ENCODE assay signal across 8 mouse cellular contexts in genomic region chr1:186116701-186117488, GRCm38 (mm10). TPM values are rescaled to one million over a fixed set of nuclear protein-coding genes. Genes with fewer than 3 reads are reported as not detected.
DNase-seq lines count a peak whose midpoint lies in the region; ATAC-seq and TF ChIP-seq lines count a peak whose summit lies in the region.

TSS of gene Lyplal1 (minus strand) at chr1:186117310.

- DNase-seq in adrenal gland, postnatal 4 days (ENCODE audit: low spot score in 2 of 2): peak; percentile 85 to 87
- peak; percentile 96 for DNase-seq in embryonic facial prominence, embryonic 11.5 days (ENCODE audit: low spot score)
- peak; percentile 95 to 96 for DNase-seq in heart, adult 18-20 months
- peak; percentile 98 for DNase-seq in kidney, adult 2 months
- peak; percentile 96 for DNase-seq in limb, embryonic 11.5 days (ENCODE audit: low spot score)
- peak; percentile 17 for DNase-seq in spleen, adult 12 weeks (ENCODE audit: low spot score)

- H3K4me3 ChIP-seq in embryonic facial prominence, embryonic 11.5 days (ENCODE audit: low read depth, low read length): peak within 1 kb of the TSS; percentile 63
- peak within 1 kb of the TSS; percentile 67 for H3K4me3 ChIP-seq in kidney, adult 2 months (ENCODE audit: insufficient read depth, low read depth, low read length)
- peak within 1 kb of the TSS; percentile 76 for H3K4me3 ChIP-seq in limb, embryonic 11.5 days (ENCODE audit: low read depth, low read length)
- peak within 1 kb of the TSS; percentile 69 for H3K4me3 ChIP-seq in midbrain, embryonic 13.5 days (replicated peaks)

- peak within 1 kb of the TSS; percentile 66 for H3K4me2 ChIP-seq in embryonic facial prominence, embryonic 11.5 days (ENCODE audit: low read depth, low read length)
- H3K4me2 ChIP-seq in limb, embryonic 11.5 days (ENCODE audit: low read depth, severe bottlenecking): peak within 1 kb of the TSS; percentile 71
- H3K4me2 ChIP-seq in midbrain, embryonic 13.5 days (replicated peaks): peak within 1 kb of the TSS; percentile 73

- H3K9ac ChIP-seq in embryonic facial prominence, embryonic 11.5 days (replicated peaks; ENCODE audit: low read length): peak within 1 kb of the TSS; percentile 84
- H3K9ac ChIP-seq in limb, embryonic 11.5 days (ENCODE audit: low read length): peak within 1 kb of the TSS; percentile 85
- H3K9ac ChIP-seq in midbrain, embryonic 13.5 days (replicated peaks): peak within 1 kb of the TSS; percentile 91

- peak; percentile 53 for TF ChIP-seq POLR2A in kidney, adult 2 months (IDR thresholded peaks at IDR 0.05; ENCODE audit: low read depth, low read length)

- H3K4me1 ChIP-seq in embryonic facial prominence, embryonic 11.5 days (ENCODE audit: control insufficient read depth, insufficient read depth, low read length): no peaks in the 10 kb centered on the region
- H3K4me1 ChIP-seq in kidney, adult 2 months (ENCODE audit: control insufficient read depth, insufficient read depth, low read length): no peaks in the 10 kb centered on the region; the same call in 1 of the 2 replicates
- no peaks in the 10 kb centered on the region for H3K4me1 ChIP-seq in limb, embryonic 11.5 days (ENCODE audit: control insufficient read depth, insufficient read depth, low read length)
- H3K4me1 ChIP-seq in midbrain, embryonic 13.5 days (replicated peaks): peaks cover 8% of the 10 kb centered on the region

- WGBS in embryonic facial prominence, embryonic 11.5 days: 4% methylated on average over 44 of the region's 44 CpGs
- 2% methylated on average over 44 of the region's 44 CpGs for WGBS in kidney, adult 2 months
- 5% methylated on average over 44 of the region's 44 CpGs for WGBS in limb, embryonic 11.5 days
- WGBS in midbrain, embryonic 13.5 days: 4% methylated on average over 44 of the region's 44 CpGs

- 0 out of 2 replicates have a peak within 1 kb of the TSS, but pooled peaks have one; percentile 23 for H3K27ac ChIP-seq in embryonic facial prominence, embryonic 11.5 days (replicated peaks; ENCODE audit: low read depth, low read length)
- peak within 1 kb of the TSS; percentile 69 for H3K27ac ChIP-seq in kidney, adult 2 months (ENCODE audit: insufficient read depth, low read depth, low read length)
- no peak within 1 kb of the TSS; the same call in 1 of the 2 replicates for H3K27ac ChIP-seq in limb, embryonic 11.5 days (replicated peaks; ENCODE audit: low read depth, low read length)
- peak within 1 kb of the TSS; percentile 87 for H3K27ac ChIP-seq in midbrain, embryonic 13.5 days

- H3K27me3 ChIP-seq in embryonic facial prominence, embryonic 11.5 days (ENCODE audit: control insufficient read depth, insufficient read depth, low read length): no peaks in the 10 kb centered on the region
- no peaks in the 10 kb centered on the region for H3K27me3 ChIP-seq in kidney, adult 2 months (replicated peaks; ENCODE audit: control insufficient read depth, insufficient read depth, low read length)
- H3K27me3 ChIP-seq in limb, embryonic 11.5 days (ENCODE audit: control insufficient read depth, insufficient read depth, low read length): no peaks in the 10 kb centered on the region
- no peaks in the 10 kb centered on the region for H3K27me3 ChIP-seq in midbrain, embryonic 13.5 days

- ATAC-seq in embryonic facial prominence, embryonic 11.5 days (replicated peaks; ENCODE audit: insufficient number of reproducible peaks, low FRiP score, low TSS enrichment, low read depth): peak; percentile 85
- ATAC-seq in limb, embryonic 11.5 days (ENCODE audit: insufficient number of reproducible peaks, low FRiP score, low TSS enrichment, low read depth): peak; percentile 87
- ATAC-seq in midbrain, embryonic 13.5 days: peak; percentile 96
- ATAC-seq in activated CD4-positive, CD25-positive, alpha-beta regulatory T cell, adult 4 months: no peak

- H3K9me3 ChIP-seq in embryonic facial prominence, embryonic 11.5 days (replicated peaks; ENCODE audit: control insufficient read depth, low read length): no peaks in the 10 kb centered on the region
- no peaks in the 10 kb centered on the region for H3K9me3 ChIP-seq in limb, embryonic 11.5 days (ENCODE audit: control insufficient read depth, low read length)
- H3K9me3 ChIP-seq in midbrain, embryonic 13.5 days: no peaks in the 10 kb centered on the region

- no peaks in the 10 kb centered on the region for H3K36me3 ChIP-seq in embryonic facial prominence, embryonic 11.5 days (replicated peaks; ENCODE audit: control insufficient read depth, insufficient read depth, low read depth, low read length)
- H3K36me3 ChIP-seq in kidney, adult 2 months (ENCODE audit: control insufficient read depth, insufficient read depth, low read length): no peaks in the 10 kb centered on the region
- H3K36me3 ChIP-seq in limb, embryonic 11.5 days (ENCODE audit: control insufficient read depth, insufficient read depth, low read length): no peaks in the 10 kb centered on the region
- no peaks in the 10 kb centered on the region for H3K36me3 ChIP-seq in midbrain, embryonic 13.5 days

- no peak for TF ChIP-seq CTCF in kidney, adult 2 months (conservative IDR thresholded peaks at IDR 0.05; ENCODE audit: insufficient read depth, insufficient read length, low read depth, low read length)

RNA-seq across cellular contexts. Expression of gene Lyplal1, which starts in this region (rescaled TPM):
- total RNA-seq in adrenal gland, postnatal 4 days (2021): 10 to 100 TPM; 21.8 to 23.9 TPM
- 21.5 and 21.7 TPM in 2 replicates for polyA plus RNA-seq in embryonic facial prominence, embryonic 11.5 days (2014; fragmentation: Nextera tagmentation; extraction: Ambion mirVana)
- 1 to 10 TPM; 2.1 to 4.1 TPM for total RNA-seq in heart, adult 18-20 months (2021)
- 119 and 121 TPM in 2 replicates for polyA plus RNA-seq in kidney, adult 2 months (2012; rRNA removed)
- 23.2 and 26.0 TPM in 2 replicates for polyA plus RNA-seq in limb, embryonic 11.5 days (2014; fragmentation: Nextera tagmentation; extraction: Ambion mirVana)
- polyA plus RNA-seq in midbrain, embryonic 13.5 days (2015; fragmentation: Nextera tagmentation; extraction: Ambion mirVana): 20.3 and 22.5 TPM in 2 replicates
- not detected for polyA plus RNA-seq in activated CD4-positive, CD25-positive, alpha-beta regulatory T cell, adult 4 months (2017; shearing (Covaris generic))

Comparison
In these comparisons a context has a peak if more than half of its experiments do, and no peak if none do; other contexts are left out.
1. RNA of gene Lyplal1 (total RNA-seq): 21.8 to 23.9 TPM in adrenal gland, postnatal 4 days; 2.1 to 4.1 TPM in heart, adult 18-20 months; every median in the first group is over 4 times any median in the second.
2. RNA of gene Lyplal1 (polyA plus RNA-seq): 119 to 121 TPM in kidney, adult 2 months, 23.2 to 26.0 TPM in limb, embryonic 11.5 days, 21.5 to 21.7 TPM in embryonic facial prominence, embryonic 11.5 days and 20.3 to 22.5 TPM in midbrain, embryonic 13.5 days; not detected in activated CD4-positive, CD25-positive, alpha-beta regulatory T cell, adult 4 months; every median in the first group is over 10 times any median in the second.
3. DNase-seq: peak in every context shown above with its lines; median percentile 98 in kidney, adult 2 months; 96 in embryonic facial prominence, embryonic 11.5 days; 96 in limb, embryonic 11.5 days; 96 in heart, adult 18-20 months; 86 in adrenal gland, postnatal 4 days; 17 in spleen, adult 12 weeks.
4. Peak in every context shown above with its lines, with median percentiles within 50 percentile points of each other: H3K4me2 ChIP-seq, H3K4me3 ChIP-seq and H3K9ac ChIP-seq.